Mouse (Mus musculus) kidney, adult 2 months (tissue): ENCODE data around the gene Axin2. TPM values are rescaled to one million over a fixed set of nuclear protein-coding genes. Genes with fewer than 3 reads are reported as not detected.
"Not testable (repeated sequence)": the region's sequence is repeated elsewhere in the genome, so short reads cannot be mapped to it uniquely, and the experiment has no call there.

Source experiments
- DNase-seq: peaks from one replicate; pipeline ENCODE4 v3.0.0; 2021
- H3K27ac ChIP-seq: fragments of 200-500 bp; 2 replicates; pipeline ENCODE4 v1.5.1; 2012; ENCODE audit warnings: low read depth, low read length, control low read depth, inconsistent platforms; ENCODE audit not compliant: insufficient read depth
- H3K27me3 ChIP-seq: fragments of 200-500 bp; replicated peaks from 2 replicates; pipeline ENCODE4 v1.6.1; 2012; ENCODE audit warnings: mild to moderate bottlenecking, moderate library complexity, low read length, inconsistent platforms; ENCODE audit not compliant: control insufficient read depth, insufficient read depth
- H3K36me3 ChIP-seq: fragments of 200-500 bp; 2 replicates; pipeline ENCODE4 v1.6.1; 2012; ENCODE audit warnings: mild to moderate bottlenecking, moderate library complexity, low read length, inconsistent platforms; ENCODE audit not compliant: control insufficient read depth, insufficient read depth
- H3K4me1 ChIP-seq: fragments of 200-500 bp; 2 replicates; pipeline ENCODE4 v1.6.1; 2011; ENCODE audit warnings: low read length; ENCODE audit not compliant: control insufficient read depth, insufficient read depth
- H3K4me3 ChIP-seq: fragments of 200-500 bp; 2 replicates; pipeline ENCODE4 v1.5.1; 2011; ENCODE audit warnings: mild to moderate bottlenecking, low read depth, low read length, control low read depth; ENCODE audit not compliant: insufficient read depth
- CTCF ChIP-seq: fragments of 200-500 bp; conservative IDR thresholded peaks from 2 replicates; pipeline ENCODE4 v1.5.1; 2011; ENCODE audit warnings: low read depth, mild to moderate bottlenecking, control low read depth, low read length, moderate library complexity, mixed read lengths; ENCODE audit not compliant: insufficient read depth, insufficient read length
- POLR2A ChIP-seq: fragments of 200-500 bp; IDR thresholded peaks from one replicate; pipeline ENCODE4 v1.6.1; 2011; ENCODE audit warnings: low read depth, low read length, control low read depth
- WGBS: fragments of 180-500 bp; shearing (Covaris S2); methylation state at CpG from one replicate; pipeline ENCODE4 v1.1.7; 2018; 5-methylcytosine and 5-hydroxymethylcytosine counted together
- polyA plus RNA-seq: library from polyadenylated mRNA; depleted of rRNA; stranded (reverse); fragments of >200 nt; gene quantifications from 2 replicates; pipeline ENCODE4 v1.2.3, GENCODE M21; 2012; rRNA removed

Gene Axin2
- 2.7 and 3.1 TPM in 2 replicates for polyA plus RNA-seq

DNA sequence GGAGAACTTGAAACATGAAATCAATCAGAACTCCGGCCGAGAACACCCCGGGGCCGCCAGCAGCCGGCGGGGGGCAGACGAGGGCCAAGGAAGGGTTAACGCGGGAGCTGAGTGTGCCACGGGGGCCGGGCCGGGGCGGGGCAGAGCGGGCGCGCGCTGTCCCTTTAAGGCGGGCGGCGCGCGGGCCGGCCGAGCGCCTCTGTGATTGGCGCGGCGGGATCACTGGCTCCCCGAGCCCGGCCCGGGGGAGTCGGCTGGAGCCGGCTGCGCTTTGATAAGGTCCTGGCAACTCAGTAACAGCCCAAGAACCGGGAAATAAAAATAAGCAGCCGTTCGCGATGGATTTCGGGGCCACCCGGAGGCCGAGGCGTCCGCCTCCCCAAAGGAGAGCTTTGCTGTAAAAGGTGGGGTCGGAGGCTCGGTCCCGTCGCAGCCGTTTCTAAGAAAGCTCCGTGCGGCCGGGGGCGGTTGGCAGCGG, at the start of gene Axin2:
Axin2 (plus strand) TSS at position 192 of the 478 bp plus-strand sequence.
- Histone ChIP-seq H3K27ac (peak within 1 kb of the TSS; percentile 53; the same call in 1 of the 2 replicates), H3K4me3 (peak within 1 kb of the TSS; percentile 72), H3K36me3 (no peaks in the 10 kb centered on the region), H3K27me3 (no peaks in the 10 kb centered on the region; the same call in 1 of the 2 replicates), H3K4me1 (no peaks in the 10 kb centered on the region)
- DNase-seq, result peak; percentile 95
- TF ChIP-seq POLR2A, result no peak
- no peak for TF ChIP-seq CTCF
- 1% methylated on average over 53 of the region's 53 CpGs for WGBS

DNA sequence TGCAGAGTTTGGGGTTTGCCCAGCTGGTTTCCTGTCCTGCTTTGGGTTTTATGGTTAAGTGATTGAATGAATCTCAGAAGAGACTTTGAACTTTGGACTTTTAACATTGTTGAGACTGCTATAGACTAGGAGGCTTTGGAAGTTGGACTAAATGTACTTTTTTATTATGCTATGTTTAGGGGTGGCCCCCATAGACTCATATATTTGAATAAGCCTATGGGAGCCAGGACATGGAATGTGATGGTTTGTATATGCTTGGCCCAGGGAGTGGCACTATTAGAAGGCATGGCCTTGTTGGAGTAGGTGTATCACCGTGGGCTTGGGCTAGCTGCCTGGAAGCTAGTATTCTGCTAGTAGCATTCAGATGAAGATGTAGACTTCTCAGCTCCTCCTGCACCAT, 48.9 kb upstream of the Axin2 start:
- WGBS, result 94% methylated on average over 1 of the region's 1 CpGs
- H3K4me1 ChIP-seq, DNase-seq, H3K4me3 ChIP-seq, H3K27me3 ChIP-seq, H3K36me3 ChIP-seq, H3K27ac ChIP-seq: not testable (repeated sequence)

DNA sequence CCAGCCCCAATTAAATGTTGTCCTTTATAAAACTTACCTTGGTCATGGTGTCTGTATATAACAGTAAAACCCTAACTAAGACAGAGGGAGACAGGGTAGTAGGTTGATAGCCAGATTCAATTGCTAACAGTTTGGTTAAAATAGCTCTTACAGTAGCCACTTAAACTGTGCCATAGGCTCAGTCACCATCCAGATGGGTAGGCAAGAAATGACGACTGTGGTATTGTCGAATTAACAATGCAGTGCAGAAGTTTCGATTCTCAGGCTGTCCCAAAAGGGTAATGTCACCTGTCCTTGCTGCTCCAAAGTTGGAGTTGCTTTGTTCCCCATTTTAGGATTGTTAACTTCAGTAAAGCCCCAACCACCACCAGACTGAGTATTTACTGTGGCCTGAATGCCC, 48.4 kb upstream of the Axin2 start:
- DNase-seq, result no peak
- Histone ChIP-seq H3K27ac (no peak overlapping the region), H3K4me3 (no peak overlapping the region), H3K36me3 (no peaks in the 10 kb centered on the region), H3K27me3 (no peaks in the 10 kb centered on the region), H3K4me1 (no peaks in the 10 kb centered on the region)
- no peak for TF ChIP-seq CTCF
- no peak for TF ChIP-seq POLR2A
- 94% methylated on average over 3 of the region's 3 CpGs for WGBS

DNA sequence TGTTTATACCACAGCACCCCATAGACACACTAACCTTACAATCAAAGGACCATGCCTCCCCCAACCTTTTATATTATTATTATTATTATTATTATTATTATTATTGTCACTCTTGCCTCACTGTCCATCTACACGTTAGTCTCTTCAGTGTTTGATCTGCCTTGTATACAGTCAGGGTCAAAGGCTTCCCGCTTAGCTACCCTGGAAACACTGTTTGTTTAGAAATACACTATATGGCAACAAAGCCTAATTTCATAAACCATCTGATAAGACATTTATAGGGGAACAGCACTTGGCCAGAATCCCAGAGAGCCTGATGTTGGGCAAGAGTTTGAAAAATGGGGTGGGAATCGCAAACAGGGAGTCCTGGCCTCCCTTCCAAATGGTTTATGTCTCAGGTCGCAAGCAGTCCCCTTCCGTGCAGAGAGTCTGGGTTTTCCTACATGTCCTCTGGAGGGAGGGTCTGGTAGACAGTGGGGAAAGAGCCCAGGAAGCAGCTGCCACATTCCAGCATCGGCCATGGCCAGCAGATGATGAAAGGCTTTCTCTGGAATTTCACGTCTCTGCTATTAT, 43.4 kb upstream of the Axin2 start:
- peak; percentile 22 for DNase-seq
- no peaks in the 10 kb centered on the region for H3K4me1 ChIP-seq
- no peak overlapping the region for H3K27ac ChIP-seq
- H3K36me3 ChIP-seq, result no peaks in the 10 kb centered on the region
- TF ChIP-seq CTCF (no peak), POLR2A (no peak)
- no peaks in the 10 kb centered on the region for H3K27me3 ChIP-seq
- 64% methylated on average over 7 of the region's 7 CpGs for WGBS
- no peak overlapping the region for H3K4me3 ChIP-seq

DNA sequence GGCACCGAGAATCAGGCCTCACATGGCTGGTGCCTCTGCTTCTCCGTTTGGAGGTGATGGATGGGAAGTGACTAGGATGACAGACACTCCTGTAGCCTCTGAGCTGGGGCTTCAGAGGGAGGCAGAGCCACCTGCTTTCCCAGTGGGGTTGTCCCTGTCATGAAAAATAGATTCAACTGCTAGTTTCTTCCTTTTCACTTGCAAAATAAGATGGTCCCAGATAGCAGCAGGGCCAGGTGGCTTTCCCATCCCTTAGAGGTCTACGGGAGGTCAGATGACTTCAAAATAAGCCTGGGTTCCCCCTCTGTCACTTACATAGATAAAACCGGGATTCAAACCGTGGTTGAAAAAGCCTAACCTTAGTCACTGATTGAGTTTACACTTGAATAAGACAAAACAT, 42.6 kb upstream of the Axin2 start:
- WGBS, result 84% methylated on average over 5 of the region's 5 CpGs
- H3K27ac ChIP-seq, result no peak overlapping the region
- no peaks in the 10 kb centered on the region for H3K27me3 ChIP-seq
- H3K36me3 ChIP-seq, result no peaks in the 10 kb centered on the region
- H3K4me3 ChIP-seq, result no peak overlapping the region
- DNase-seq, result no peak
- no peaks in the 10 kb centered on the region for H3K4me1 ChIP-seq
- TF ChIP-seq CTCF (no peak), POLR2A (no peak)

DNA sequence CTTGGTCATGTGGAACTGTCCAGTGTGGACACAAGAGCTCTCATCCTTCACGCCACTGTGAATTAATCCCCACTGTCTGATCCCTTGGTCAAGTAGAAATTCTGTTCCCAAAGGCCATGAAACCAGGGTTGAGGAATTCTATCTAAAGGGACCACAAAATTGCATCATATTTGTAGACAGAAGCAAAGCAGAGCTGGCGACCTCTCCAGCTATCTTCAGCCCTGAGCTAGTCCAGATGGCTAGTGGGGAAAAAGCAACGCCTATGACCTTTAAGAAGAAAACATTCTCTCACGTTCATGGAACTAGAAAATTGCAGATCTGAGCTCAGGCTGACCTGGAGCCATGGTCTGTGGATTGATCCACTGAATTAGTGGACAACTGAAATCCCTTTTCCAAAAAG, 39.6 kb upstream of the Axin2 start:
- 80% methylated on average over 4 of the region's 4 CpGs for WGBS
- Histone ChIP-seq H3K4me1 (no peaks in the 10 kb centered on the region), H3K36me3 (no peaks in the 10 kb centered on the region), H3K27me3 (no peaks in the 10 kb centered on the region), H3K27ac (no peak overlapping the region), H3K4me3 (no peak overlapping the region)
- no peak for DNase-seq
- no peak for TF ChIP-seq POLR2A
- no peak for TF ChIP-seq CTCF

DNA sequence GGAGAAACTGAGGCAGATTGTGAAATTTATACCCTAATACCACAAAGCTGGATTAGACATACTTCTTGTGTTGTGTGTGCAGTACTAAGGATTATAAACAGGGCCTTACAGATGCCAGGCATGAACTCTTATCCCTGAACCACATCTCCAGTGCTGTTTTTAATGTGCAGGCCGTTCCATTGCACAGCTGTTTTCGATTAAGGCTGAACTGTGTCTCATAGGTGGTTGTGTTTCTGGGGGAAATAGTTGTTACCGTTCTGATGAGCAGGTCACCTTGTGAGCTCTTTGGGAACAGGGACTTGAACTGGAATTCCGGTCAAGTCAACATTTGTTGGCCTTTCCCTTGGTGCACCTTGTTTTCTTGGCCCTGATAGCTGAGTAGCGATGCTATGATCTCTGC, 38.5 kb upstream of the Axin2 start:
- TF ChIP-seq CTCF (no peak), POLR2A (no peak)
- no peak overlapping the region for H3K27ac ChIP-seq
- H3K4me3 ChIP-seq, result no peak overlapping the region
- 88% methylated on average over 5 of the region's 5 CpGs for WGBS
- H3K27me3 ChIP-seq, result no peaks in the 10 kb centered on the region
- DNase-seq, result no peak
- H3K36me3 ChIP-seq, result no peaks in the 10 kb centered on the region
- no peaks in the 10 kb centered on the region for H3K4me1 ChIP-seq
